8 mouse cellular contexts compared by ENCODE assay signal in the genomic region with DNA sequence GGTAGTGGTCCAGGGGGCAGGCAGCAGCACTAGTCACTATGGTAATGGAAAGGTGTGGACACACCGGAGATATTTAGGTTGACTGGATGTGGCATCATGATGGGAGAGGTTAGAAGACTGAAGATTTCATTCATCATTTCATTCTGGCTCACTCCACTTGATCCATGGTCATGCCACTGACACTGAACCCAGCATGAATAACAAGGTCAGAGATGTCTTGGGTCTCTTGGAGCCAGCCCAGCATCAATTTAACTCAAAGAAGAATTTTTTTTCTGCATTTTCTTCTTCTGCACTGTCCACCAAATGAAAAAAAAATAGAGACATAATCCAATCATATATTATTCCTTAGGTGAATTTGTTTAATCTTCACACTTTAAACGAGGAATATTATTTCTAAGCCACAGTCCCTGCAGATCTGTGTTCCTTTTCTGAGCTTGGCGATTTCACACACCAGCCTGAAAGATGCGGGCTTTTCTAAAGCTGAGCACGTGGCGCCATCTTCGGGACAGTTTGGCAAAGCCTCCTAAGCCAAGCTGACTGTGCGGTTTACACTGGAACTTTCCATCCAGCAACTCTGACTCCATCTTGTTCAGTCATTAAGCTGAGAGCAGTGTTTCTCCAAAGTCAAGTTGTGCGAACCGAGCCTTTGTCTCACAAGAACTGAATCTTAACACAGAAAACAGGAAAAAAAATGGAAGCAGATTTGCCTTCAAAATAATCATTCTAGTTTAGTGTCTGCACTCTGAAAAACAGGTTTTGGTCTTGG. TPM values are rescaled to one million over a fixed set of nuclear protein-coding genes. Genes with fewer than 3 reads are reported as not detected.
DNase-seq lines count a peak whose midpoint lies in the region; ATAC-seq lines count a peak whose summit lies in the region.
"Had no signal": no experiment of that assay in that cellular context is flagged by ENCODE, and none has a peak within 500 bp of the region (broad histone marks: within the 10 kb centered on the region; RNA-seq: fewer than 3 reads in every experiment).

No protein-coding gene starts in this region.

- whole genome bisulfite sequencing in hindbrain, embryonic 16.5 days: 22% methylated on average over 10 of the region's 10 CpGs

- H3K36me3 ChIP-seq in hindbrain, embryonic 16.5 days (ENCODE audit: control insufficient read depth, insufficient read depth, low read length): no peaks in the 10 kb centered on the region

- H3K27ac ChIP-seq in hindbrain, embryonic 16.5 days (ENCODE audit: low read depth, low read length): no peak overlapping the region

- no peaks in the 10 kb centered on the region for H3K9me3 ChIP-seq in hindbrain, embryonic 16.5 days (ENCODE audit: control insufficient read depth, low read length)
- H3K9me3 ChIP-seq: megakaryocyte, embryonic 14.5 days had no signal

- H3K27me3 ChIP-seq in hindbrain, embryonic 16.5 days (replicated peaks; ENCODE audit: control insufficient read depth, insufficient read depth, low read length): no peaks in the 10 kb centered on the region

- H3K4me3 ChIP-seq in hindbrain, embryonic 16.5 days (ENCODE audit: low read length): no peak overlapping the region
- H3K4me3 ChIP-seq: megakaryocyte, embryonic 14.5 days had no signal

- DNase-seq in R1 (ENCODE audit: low read depth, low spot score): peak; percentile 83
- peak; percentile 87 to 90 for DNase-seq in cerebellum, adult 18-20 months
- DNase-seq in left cerebral cortex, adult 11 months (ENCODE audit: low spot score): peak; percentile 47
- peak; percentile 84 for DNase-seq in right cerebral cortex, postnatal 14 days

- H3K4me2 ChIP-seq in hindbrain, embryonic 16.5 days (ENCODE audit: low read length): no peak overlapping the region

- peak; percentile 100 for ATAC-seq in frontal cortex, adult (ENCODE audit: low TSS enrichment)
- ATAC-seq in hindbrain, embryonic 16.5 days: peak; percentile 94
- peak; percentile 97 for ATAC-seq in megakaryocyte progenitor cell, adult 5-6 weeks (replicated peaks; ENCODE audit: poor library complexity)

- H3K9ac ChIP-seq in hindbrain, embryonic 16.5 days (ENCODE audit: low read depth, low read length): no peak overlapping the region

- H3K4me1 ChIP-seq in hindbrain, embryonic 16.5 days (ENCODE audit: control insufficient read depth, insufficient read depth, low read depth, low read length): no peaks in the 10 kb centered on the region

RNA-seq across cellular contexts. Expression of gene Cerkl, which starts 42.6 kb away (rescaled TPM):
- polyA plus RNA-seq in hindbrain, embryonic 16.5 days (2015; fragmentation: Nextera tagmentation; extraction: Ambion mirVana): 2.1 and 2.6 TPM in 2 replicates
- total RNA-seq in megakaryocyte progenitor cell, adult 5-6 weeks (2015): 3.3 and 4.8 TPM in 2 replicates
- 6.0 and 9.9 TPM in 2 replicates for total RNA-seq in megakaryocyte progenitor cell, adult 5-6 weeks (2017)

RNA-seq across cellular contexts. Expression of gene Neurod1, which starts 42.6 kb away (rescaled TPM):
- polyA plus RNA-seq in hindbrain, embryonic 16.5 days (2015; fragmentation: Nextera tagmentation; extraction: Ambion mirVana): 42.8 and 49.2 TPM in 2 replicates
- not detected in 2 replicates for total RNA-seq in megakaryocyte progenitor cell, adult 5-6 weeks (2015)
- total RNA-seq in megakaryocyte progenitor cell, adult 5-6 weeks (2017): not detected in 2 replicates
